Mouse (Mus musculus) bone marrow macrophage, adult 2 months (primary cell): Measurements from ENCODE around the gene Psapl1.

Experiments
- CTCF ChIP-seq: IDR thresholded peaks from 2 replicates; pipeline ENCODE4 v1.5.1; 2012; ENCODE audit warnings: low read depth, mild to moderate bottlenecking, low read length, moderate library complexity
- POLR2A ChIP-seq: IDR thresholded peaks from 2 replicates; pipeline ENCODE4 v1.6.1; 2012; ENCODE audit warnings: mild to moderate bottlenecking, low read depth, low read length, borderline replicate concordance

DNA sequence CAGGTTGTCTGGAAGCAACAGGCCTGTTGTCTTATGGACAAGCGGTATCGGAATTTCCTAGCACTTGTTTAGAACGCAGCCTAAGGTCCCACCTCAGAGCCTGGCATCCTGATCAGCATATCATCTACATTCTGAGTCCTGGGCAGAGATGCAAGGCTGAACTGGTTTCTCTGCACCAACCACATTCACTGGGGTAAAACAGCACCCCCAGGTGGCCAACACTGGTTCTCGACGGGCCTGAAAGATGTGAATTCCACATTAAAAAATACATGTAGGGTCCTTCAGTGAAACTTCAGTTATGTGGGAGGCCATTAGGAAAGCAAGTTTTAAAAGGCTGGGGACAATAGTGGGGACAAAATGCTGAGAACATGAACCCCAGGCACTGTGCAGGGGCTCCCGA is 20.0 kb downstream of the Psapl1 start:
- TF ChIP-seq POLR2A (no peak), CTCF (peak; percentile 53)
